Mouse (Mus musculus) liver, postnatal 0 days (tissue): Measurements from ENCODE around the gene Cenpc1. TPM values are rescaled to one million over a fixed set of nuclear protein-coding genes. Genes with fewer than 3 reads are reported as not detected.

Experiments
- ATAC-seq: fragments of 200-750 bp; cut with Nextera tagmentation; 2 replicates; pipeline ENCODE4 v1.8.0; 2017; ENCODE audit warnings: mild to moderate bottlenecking, moderate library complexity
- DNase-seq: peaks from one replicate; pipeline ENCODE4 v3.0.0-alpha.2; 2016
- H3K27ac ChIP-seq: fragments of 300-500 bp; sonication (generic); 2 replicates; pipeline ENCODE4 v1.5.1; 2014; ENCODE audit warnings: antibody characterized with exemption, moderate library complexity, mild to moderate bottlenecking, low read depth
- H3K27me3 ChIP-seq: fragments of 300-500 bp; sonication (generic); 2 replicates; pipeline ENCODE4 v1.6.1; 2014; ENCODE audit warnings: low read length, control low read depth, mixed read lengths; ENCODE audit not compliant: insufficient read depth
- H3K36me3 ChIP-seq: fragments of 300-500 bp; sonication (generic); replicated peaks from 2 replicates; pipeline ENCODE4 v1.6.1; 2014; ENCODE audit warnings: mild to moderate bottlenecking, control low read depth, low read length, moderate library complexity, mixed read lengths; ENCODE audit not compliant: insufficient read depth
- H3K4me1 ChIP-seq: fragments of 300-500 bp; sonication (generic); 2 replicates; pipeline ENCODE4 v1.6.1; 2014; ENCODE audit warnings: antibody characterized with exemption, mild to moderate bottlenecking, control low read depth; ENCODE audit not compliant: insufficient read depth
- H3K4me2 ChIP-seq: fragments of 300-500 bp; sonication (generic); 2 replicates; pipeline ENCODE4 v1.6.1; 2014; ENCODE audit warnings: low read depth, mild to moderate bottlenecking, low read length, moderate library complexity, mixed read lengths
- H3K4me3 ChIP-seq: fragments of 300-500 bp; sonication (generic); 2 replicates; pipeline ENCODE4 v1.5.1; 2014; ENCODE audit warnings: low read depth, low read length
- H3K9ac ChIP-seq: fragments of 300-500 bp; sonication (generic); replicated peaks from 2 replicates; pipeline ENCODE4 v1.6.1; 2014; ENCODE audit warnings: mild to moderate bottlenecking, moderate library complexity
- H3K9me3 ChIP-seq: fragments of 300-500 bp; sonication (generic); 2 replicates; pipeline ENCODE4 v1.6.1; 2016; ENCODE audit warnings: mild to moderate bottlenecking, control low read depth, low read length, mixed read lengths
- CTCF ChIP-seq: sonication (generic); IDR thresholded peaks from 2 replicates; pipeline ENCODE4 v1.5.1; 2016; ENCODE audit warnings: antibody characterized with exemption, low read depth
- EP300 ChIP-seq: IDR thresholded peaks from 2 replicates; pipeline ENCODE4 v1.6.1; 2016; ENCODE audit warnings: antibody characterized with exemption, low read depth, mild to moderate bottlenecking
- WGBS: fragments of 180-500 bp; shearing (Covaris S2); extraction: QIAGEN DNeasy Blood & Tissue Kit; methylation state at CpG from one replicate; pipeline ENCODE4 v1.1.7; 2014; ENCODE audit not compliant: insufficient replicate concordance; 5-methylcytosine and 5-hydroxymethylcytosine counted together
- polyA plus RNA-seq: library from polyadenylated mRNA; unstranded; fragments of >200 nt; fragmentation: Nextera tagmentation; extraction: Ambion mirVana; gene quantifications from 2 replicates; pipeline ENCODE4 v1.2.1, GENCODE M21; 2015

Gene Cenpc1
- polyA plus RNA-seq, 1 experiment from 2014 or later, result 8.8 TPM

DNA sequence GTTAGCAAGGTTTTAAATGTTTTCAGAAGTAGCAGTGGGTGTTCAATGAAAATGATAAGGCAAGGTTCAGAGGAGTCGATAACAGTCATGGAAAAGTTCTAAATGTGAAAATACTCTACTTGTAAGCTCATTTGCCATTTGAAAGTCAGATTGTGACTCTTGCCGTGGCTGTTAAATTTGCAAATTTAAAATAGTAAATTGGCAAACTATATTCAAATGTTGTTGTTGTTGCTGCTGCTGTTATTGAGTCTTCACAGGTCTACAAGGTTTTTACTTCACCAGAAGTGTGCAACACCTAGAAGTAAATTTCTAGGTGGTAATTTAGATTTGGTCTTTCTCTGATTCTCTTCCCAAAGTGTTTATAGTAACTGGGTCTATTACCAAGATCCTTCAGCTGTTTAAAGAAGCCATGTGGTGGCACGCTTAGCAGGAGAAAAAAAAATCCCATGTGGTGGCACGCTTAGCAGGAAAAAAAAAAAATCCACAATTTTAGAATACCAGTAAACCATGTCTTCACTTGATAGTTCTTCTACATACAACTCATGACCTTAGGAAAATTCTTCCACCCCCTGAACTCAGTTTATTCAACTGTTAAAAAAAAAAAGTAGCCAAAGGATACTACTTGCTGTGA lies 7.5 kb upstream of the Cenpc1 start:
- H3K27ac ChIP-seq, result 0 out of 2 replicates have a peak overlapping the region, but pooled peaks have one; percentile 16
- H3K9me3 ChIP-seq, result no peaks in the 10 kb centered on the region
- H3K4me3 ChIP-seq, result peak overlapping the region; percentile 18; the same call in 1 of the 2 replicates
- 47% methylated on average over 4 of the region's 4 CpGs for WGBS
- DNase-seq (no peak), ATAC-seq (no peak)
- no peak overlapping the region for H3K9ac ChIP-seq
- peaks cover 9% of the 10 kb centered on the region for H3K4me1 ChIP-seq
- no peaks in the 10 kb centered on the region for H3K27me3 ChIP-seq
- H3K4me2 ChIP-seq, result peak overlapping the region; percentile 51
- TF ChIP-seq EP300 (no peak), CTCF (no peak)
- H3K36me3 ChIP-seq, result no peaks in the 10 kb centered on the region

GRCm38 (mm10) chr5:86071538-86071937 lies 6.2 kb upstream of the Cenpc1 start, which contains the start of gene Stap1:
Gene Stap1 (plus strand): TSS chr5:86071746.
- Histone ChIP-seq H3K27me3 (no peaks in the 10 kb centered on the region), H3K27ac (peak within 1 kb of the TSS; percentile 77), H3K4me1 (peaks cover 15% of the 10 kb centered on the region), H3K9ac (peak within 1 kb of the TSS; percentile 52), H3K4me2 (peak within 1 kb of the TSS; percentile 66), H3K9me3 (no peaks in the 10 kb centered on the region), H3K4me3 (peak within 1 kb of the TSS; percentile 45), H3K36me3 (no peaks in the 10 kb centered on the region)
- TF ChIP-seq EP300 (no peak), CTCF (no peak)
- WGBS, result 23% methylated on average over 7 of the region's 7 CpGs
- DNase-seq (peak; percentile 41), ATAC-seq (peak; percentile 26)

DNA sequence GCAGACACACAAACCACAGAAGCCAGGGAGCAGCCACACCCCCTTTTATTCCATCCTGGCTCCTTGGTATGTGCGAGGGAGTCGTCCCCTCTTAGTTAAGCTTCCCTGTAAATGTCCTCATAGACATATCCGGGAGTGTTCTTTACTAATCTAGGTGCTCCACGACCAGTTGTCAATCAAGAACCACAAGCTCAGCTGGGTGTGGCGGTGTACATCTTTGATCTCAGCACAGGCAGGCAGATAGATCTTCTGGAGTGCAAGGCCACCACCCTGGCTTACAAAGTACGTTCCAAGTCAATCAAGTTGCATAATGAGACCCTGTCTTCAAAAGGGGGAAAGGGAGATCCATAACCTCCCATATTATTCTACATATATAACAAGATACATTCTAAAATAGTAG lies 3.7 kb upstream of the Cenpc1 start:
- H3K9ac ChIP-seq, result no peak overlapping the region
- DNase-seq, result no peak
- no peaks in the 10 kb centered on the region for H3K9me3 ChIP-seq
- H3K4me1 ChIP-seq, result peaks cover 20% of the 10 kb centered on the region
- peak overlapping the region; percentile 58; the same call in 1 of the 2 replicates for H3K27ac ChIP-seq
- WGBS, result 47% methylated on average over 6 of the region's 6 CpGs
- H3K27me3 ChIP-seq, result no peaks in the 10 kb centered on the region
- TF ChIP-seq EP300 (no peak), CTCF (no peak)
- ATAC-seq, result no peak
- H3K4me3 ChIP-seq, result no peak overlapping the region
- no peaks in the 10 kb centered on the region for H3K36me3 ChIP-seq
- H3K4me2 ChIP-seq, result no peak overlapping the region

GRCm38 (mm10) chr5:86068451-86068850 lies 3.1 kb upstream of the Cenpc1 start:
- Histone ChIP-seq H3K27ac (peak overlapping the region; percentile 58; the same call in 1 of the 2 replicates), H3K4me2 (no peak overlapping the region)
- no peak for DNase-seq

DNA sequence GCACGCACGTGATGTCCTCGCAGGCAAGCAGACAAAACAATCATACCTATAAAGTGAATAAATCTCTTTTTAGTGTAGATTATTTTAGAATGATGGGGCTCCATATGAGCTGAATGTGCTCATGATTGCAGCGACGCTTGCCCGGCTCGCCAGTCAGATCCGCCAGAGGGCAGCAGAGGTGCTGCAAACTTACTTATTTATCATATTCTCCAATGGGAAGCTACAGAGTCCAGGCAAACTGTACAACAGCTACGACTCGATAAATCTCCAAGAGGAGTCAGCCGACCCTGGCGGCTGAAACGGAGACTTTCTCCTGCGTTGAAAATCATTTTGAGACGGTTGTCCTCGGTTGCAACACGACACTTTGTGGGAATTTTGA lies 1.2 kb upstream of the Cenpc1 start:
- 0% methylated on average over 17 of the region's 17 CpGs for WGBS
- ATAC-seq, result peak; percentile 22

More at GRCm38 (mm10) chr5:86068451-86068850, 3.1 kb upstream of the Cenpc1 start:
- Histone ChIP-seq H3K9ac (no peak overlapping the region), H3K9me3 (no peaks in the 10 kb centered on the region), H3K27me3 (no peaks in the 10 kb centered on the region), H3K36me3 (no peaks in the 10 kb centered on the region), H3K4me1 (peaks cover 27% of the 10 kb centered on the region), H3K4me3 (no peak overlapping the region)
- no peak for ATAC-seq
- 25% methylated on average over 3 of the region's 3 CpGs for WGBS
- TF ChIP-seq EP300 (no peak), CTCF (no peak)

DNA sequence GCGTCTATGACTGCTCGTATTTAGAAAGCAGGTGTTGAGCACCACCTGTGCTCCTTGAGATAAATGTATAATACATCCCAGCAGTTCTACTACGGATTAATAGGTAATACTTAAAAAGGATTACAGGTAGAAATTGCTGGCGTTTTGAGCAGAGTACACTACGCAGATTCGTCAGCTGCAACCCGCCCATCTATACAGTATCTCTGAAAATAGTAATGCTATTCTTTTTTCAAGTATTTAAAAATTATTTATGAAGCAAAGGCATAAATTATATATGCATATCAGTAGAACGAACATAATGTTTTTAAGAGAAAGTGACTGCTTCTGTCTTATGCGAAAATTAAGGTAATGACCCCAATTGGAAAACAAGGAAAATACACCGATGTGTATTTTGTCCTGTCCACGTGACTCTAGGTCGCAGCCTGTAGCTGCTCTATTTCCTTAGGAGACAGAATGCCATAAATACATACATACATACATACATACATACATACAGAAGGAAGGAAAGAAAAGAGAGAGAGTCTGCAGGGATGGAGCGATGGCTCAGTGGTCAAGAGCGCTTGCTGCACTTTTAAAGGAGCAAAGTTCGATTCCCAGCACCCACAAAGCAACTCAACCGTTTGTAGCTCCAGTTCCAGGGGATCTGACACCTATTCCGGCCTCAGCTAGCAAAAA lies 630 bp upstream of the Cenpc1 start:
- H3K36me3 ChIP-seq, result no peaks in the 10 kb centered on the region
- H3K4me3 ChIP-seq, result peak overlapping the region; percentile 74
- no peaks in the 10 kb centered on the region for H3K27me3 ChIP-seq
- H3K4me1 ChIP-seq, result peaks cover 32% of the 10 kb centered on the region
- peak overlapping the region; percentile 85 for H3K4me2 ChIP-seq
- peak overlapping the region; percentile 66 for H3K27ac ChIP-seq
- H3K9ac ChIP-seq, result peak overlapping the region; percentile 47; the same call in 1 of the 2 replicates
- TF ChIP-seq CTCF, result no peak
- DNase-seq, result no peak
- under 1% methylated on average over 17 of the region's 17 CpGs for WGBS
- ATAC-seq, result peak; percentile 35
- no peaks in the 10 kb centered on the region for H3K9me3 ChIP-seq

More for the DNA sequence above, 1.2 kb upstream of the Cenpc1 start:
- TF ChIP-seq EP300 (no peak), CTCF (peak; percentile 95)
- Histone ChIP-seq H3K27me3 (no peaks in the 10 kb centered on the region), H3K27ac (peak overlapping the region; percentile 66), H3K4me1 (peaks cover 32% of the 10 kb centered on the region), H3K9ac (peak overlapping the region; percentile 58; the same call in 1 of the 2 replicates), H3K36me3 (no peaks in the 10 kb centered on the region), H3K4me3 (peak overlapping the region; percentile 74), H3K4me2 (peak overlapping the region; percentile 85), H3K9me3 (no peaks in the 10 kb centered on the region)
- DNase-seq, result peak; percentile 92
